Mouse (Mus musculus) MEL (cell line): ENCODE data around the gene Fndc8. TPM values are rescaled to one million over a fixed set of nuclear protein-coding genes. Genes with fewer than 3 reads are reported as not detected.
A peak's percentile ranks its signal among the peaks of the same experiment; 100 is the strongest.

Source experiments
- DNase-seq: peaks from one replicate; pipeline ENCODE4 v3.0.0; 2011; ENCODE audit warnings: low read depth, low spot score
- H3K27ac ChIP-seq: 2 replicates; pipeline ENCODE4 v1.5.1; 2012; ENCODE audit warnings: low read depth, mild to moderate bottlenecking, control low read depth, low read length, moderate library complexity; ENCODE audit not compliant: control insufficient read depth
- H3K27me3 ChIP-seq, 2 experiments: fragments of 150-350 bp in 1 of 2; sonication (generic) in 1 of 2; 2 replicates each; pipeline ENCODE4 v1.6.1; 2012; ENCODE audit warnings: low read length in 2 of 2, mild to moderate bottlenecking in 2 of 2, improper control_type of control experiment in 1 of 2, moderate library complexity in 1 of 2; ENCODE audit not compliant: insufficient read depth in 2 of 2, control insufficient read depth in 1 of 2
- H3K36me3 ChIP-seq, 2 experiments: 2 replicates each; pipeline ENCODE4 v1.6.1; 2012 to 2014; ENCODE audit warnings: low read length in 2 of 2, improper control_type of control experiment in 1 of 2, inconsistent platforms in 1 of 2, mild to moderate bottlenecking in 1 of 2; ENCODE audit not compliant: insufficient read depth in 2 of 2, control insufficient read depth in 1 of 2
- H3K4me1 ChIP-seq, 2 experiments: fragments of 150-350 bp in 1 of 2; sonication (generic) in 1 of 2; 2 replicates each; pipeline ENCODE4 v1.6.1; 2012; ENCODE audit warnings: low read length in 2 of 2, improper control_type of control experiment in 1 of 2, mild to moderate bottlenecking in 1 of 2; ENCODE audit not compliant: insufficient read depth in 2 of 2, control insufficient read depth in 1 of 2
- H3K4me3 ChIP-seq, 2 experiments: fragments of 150-350 bp in 1 of 2; sonication (generic) in 1 of 2; 2 replicates each; pipeline ENCODE4 v1.5.1; 2012; ENCODE audit warnings: low read depth in 2 of 2, low read length in 2 of 2, mild to moderate bottlenecking in 2 of 2, moderate library complexity in 2 of 2, control low read depth in 1 of 2, improper control_type of control experiment in 1 of 2; ENCODE audit not compliant: control insufficient read depth in 1 of 2, insufficient read depth in 1 of 2
- H3K79me2 ChIP-seq: 2 replicates; pipeline ENCODE4 v1.6.1; 2012; ENCODE audit warnings: mild to moderate bottlenecking, low read length, moderate library complexity; ENCODE audit not compliant: control insufficient read depth, poor library complexity, insufficient read depth
- H3K9ac ChIP-seq: 2 replicates; pipeline ENCODE4 v1.6.1; 2012; ENCODE audit warnings: low read depth, mild to moderate bottlenecking, control low read depth, low read length, moderate library complexity; ENCODE audit not compliant: control insufficient read depth, poor library complexity, severe bottlenecking
- H3K9me3 ChIP-seq: fragments of 150-350 bp; sonication (generic); replicated peaks from 2 replicates; pipeline ENCODE4 v1.6.1; 2012; ENCODE audit warnings: mild to moderate bottlenecking, low read length, improper control_type of control experiment, moderate library complexity; ENCODE audit not compliant: insufficient read depth
- BHLHE40 ChIP-seq: IDR thresholded peaks from 2 replicates; pipeline ENCODE4 v1.6.1; 2012; ENCODE audit warnings: low read depth, mild to moderate bottlenecking, inconsistent platforms, low read length, improper control_type of control experiment, borderline replicate concordance
- E2F4 ChIP-seq: IDR thresholded peaks from 2 replicates; pipeline ENCODE4 v1.6.1; 2011; ENCODE audit warnings: low read depth, low read length, improper control_type of control experiment, borderline replicate concordance
- EP300 ChIP-seq, 2 experiments: IDR thresholded peaks; 2 replicates each; pipeline ENCODE4 v1.6.1; 2011; ENCODE audit warnings: improper control_type of control experiment in 2 of 2, low read length in 2 of 2, low read depth in 1 of 2, mild to moderate bottlenecking in 1 of 2
- GABPA ChIP-seq: IDR thresholded peaks from 2 replicates; pipeline ENCODE4 v1.6.1; 2012; ENCODE audit warnings: low read depth, mild to moderate bottlenecking, inconsistent platforms, low read length, improper control_type of control experiment, moderate library complexity
- GATA1 ChIP-seq: IDR thresholded peaks from 2 replicates; pipeline ENCODE4 v1.6.1; 2011; ENCODE audit warnings: low read depth, low read length, improper control_type of control experiment
- KAT2A ChIP-seq: conservative IDR thresholded peaks from 2 replicates; pipeline ENCODE4 v1.6.1; 2012; ENCODE audit warnings: low read depth, low read length, improper control_type of control experiment, inconsistent platforms
- MAFK ChIP-seq: IDR thresholded peaks from 2 replicates; pipeline ENCODE4 v1.6.1; 2011; ENCODE audit warnings: low read depth, mild to moderate bottlenecking, low read length, improper control_type of control experiment, borderline replicate concordance
- MAZ ChIP-seq: IDR thresholded peaks from 2 replicates; pipeline ENCODE4 v1.6.1; 2012; ENCODE audit warnings: low read depth, mild to moderate bottlenecking, inconsistent platforms, low read length, improper control_type of control experiment
- MEF2A ChIP-seq: IDR thresholded peaks from 2 replicates; pipeline ENCODE4 v1.6.1; 2014; ENCODE audit warnings: low read depth, mild to moderate bottlenecking, inconsistent platforms, low read length, improper control_type of control experiment; ENCODE audit not compliant: poor library complexity, insufficient replicate concordance, severe bottlenecking; ENCODE audit errors: extremely low read depth
- MXI1 ChIP-seq: IDR thresholded peaks from 2 replicates; pipeline ENCODE4 v1.6.1; 2011; ENCODE audit warnings: mild to moderate bottlenecking, low read depth, low read length, improper control_type of control experiment
- MYC ChIP-seq: IDR thresholded peaks from 2 replicates; pipeline ENCODE4 v1.6.1; 2011; ENCODE audit warnings: low read depth, mild to moderate bottlenecking, low read length, improper control_type of control experiment, moderate library complexity
- NRF1 ChIP-seq: IDR thresholded peaks from 2 replicates; pipeline ENCODE4 v1.6.1; 2014; ENCODE audit warnings: low read depth, mild to moderate bottlenecking, inconsistent platforms, low read length, improper control_type of control experiment, moderate library complexity; ENCODE audit not compliant: poor library complexity, insufficient read depth, severe bottlenecking
- POLR2AphosphoS5 ChIP-seq: IDR thresholded peaks from 2 replicates; pipeline ENCODE4 v1.6.1; 2012; ENCODE audit warnings: low read depth, borderline replicate concordance, mild to moderate bottlenecking, inconsistent platforms, low read length, moderate library complexity, mixed read lengths
- TAL1 ChIP-seq: IDR thresholded peaks from 2 replicates; pipeline ENCODE4 v1.6.1; 2012; ENCODE audit warnings: mild to moderate bottlenecking, inconsistent platforms, low read length, moderate library complexity, mixed read lengths
- TBP ChIP-seq: IDR thresholded peaks from 2 replicates; pipeline ENCODE4 v1.8.0; 2011; ENCODE audit warnings: low read depth, low read length, improper control_type of control experiment
- TCF12 ChIP-seq: IDR thresholded peaks from 2 replicates; pipeline ENCODE4 v1.6.1; 2014; ENCODE audit warnings: low read depth, mild to moderate bottlenecking, inconsistent platforms, low read length, improper control_type of control experiment, moderate library complexity
- UBTF ChIP-seq: IDR thresholded peaks from 2 replicates; pipeline ENCODE4 v1.6.1; 2012; ENCODE audit warnings: low read depth, mild to moderate bottlenecking, inconsistent platforms, low read length, improper control_type of control experiment, moderate library complexity, borderline replicate concordance; ENCODE audit not compliant: insufficient read depth
- USF1 ChIP-seq: IDR thresholded peaks from 2 replicates; pipeline ENCODE4 v1.6.1; 2014; ENCODE audit warnings: low read depth, mild to moderate bottlenecking, inconsistent platforms, low read length, improper control_type of control experiment, moderate library complexity
- ZC3H11A ChIP-seq: IDR thresholded peaks from 2 replicates; pipeline ENCODE4 v1.6.1; 2012; ENCODE audit warnings: low read depth, mild to moderate bottlenecking, inconsistent platforms, low read length, improper control_type of control experiment
- ZNF384 ChIP-seq: IDR thresholded peaks from 2 replicates; pipeline ENCODE4 v1.6.1; 2012; ENCODE audit warnings: low read depth, mild to moderate bottlenecking, inconsistent platforms, low read length, improper control_type of control experiment
- polyA plus RNA-seq, 2 experiments: library from polyadenylated mRNA; stranded (reverse) in 1 of 2; unstranded in 1 of 2; fragments of >175 nt in 1 of 2; fragments of >200 nt in 1 of 2; gene quantifications; 2 replicates each; pipeline versions ENCODE4 v1.2.1 to v1.2.4; 2012; ENCODE audit warnings: low replicate concordance in 2 of 2, low read depth in 1 of 2; ENCODE audit not compliant: insufficient read length in 2 of 2, insufficient read depth in 1 of 2, missing spikeins in 1 of 2
- total RNA-seq: library from RNA; depleted of rRNA; stranded (reverse); fragments of 300-350 nt; gene quantifications from 2 replicates; pipeline ENCODE4 v1.2.3, GENCODE M21; 2012

Fndc8 gene
- total and polyA plus RNA-seq, 3 experiments, result 0.15 to 0.72 TPM; not detected in 1

- Histone ChIP-seq H3K4me3 (no peak overlapping the region), H3K36me3 (peaks cover 0 to 6% of the 10 kb centered on the region in 2 experiments; a peak in 2 of 4 replicates), H3K79me2 (no peaks in the 10 kb centered on the region), H3K9ac (no peak overlapping the region), H3K4me1 (peaks cover 0 to 6% of the 10 kb centered on the region in 2 experiments; a peak in 2 of 4 replicates), H3K27me3 (no peaks in the 10 kb centered on the region), H3K27ac (no peak overlapping the region), H3K9me3 (no peaks in the 10 kb centered on the region)
- TF ChIP-seq MAZ, result no peak
- TF ChIP-seq ZNF384, result no peak
- no peak for TF ChIP-seq GABPA
- 0 out of 2 replicates have a peak, but pooled peaks have one; percentile 17 for TF ChIP-seq GATA1
- TF ChIP-seq TCF12, result 0 out of 2 replicates have a peak, but pooled peaks have one; percentile 19
- no peak for TF ChIP-seq MAFK
- TF ChIP-seq TBP, result no peak
- no peak for TF ChIP-seq MXI1
- DNase-seq, result no peak
Observed at GRCm38 (mm10) chr11:82855327-82855973, 36.5 kb upstream of the Fndc8 start.

DNA sequence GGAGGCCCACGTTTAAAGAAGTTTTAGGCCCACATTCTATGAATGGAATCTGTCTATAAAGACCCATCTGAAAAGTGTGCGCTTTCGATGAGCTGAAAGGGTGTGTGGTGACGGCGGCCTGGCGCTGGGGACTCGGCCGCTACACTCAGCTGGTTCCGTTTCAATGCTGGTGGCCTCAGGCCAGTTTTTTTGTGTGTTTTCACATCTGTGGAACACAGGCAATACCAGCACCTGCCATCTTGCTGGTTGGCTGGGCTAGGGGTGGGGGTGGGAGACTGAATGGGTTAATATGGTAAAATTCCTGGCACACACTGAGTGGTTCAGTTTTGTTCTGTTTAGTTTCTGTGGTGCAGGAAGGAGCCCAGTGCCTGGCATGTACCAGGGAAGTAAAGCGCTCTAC lies 35.9 kb upstream of the Fndc8 start:
- Histone ChIP-seq H3K9ac (no peak overlapping the region), H3K9me3 (no peaks in the 10 kb centered on the region), H3K4me3 (no peak overlapping the region), H3K36me3 (peaks cover 0 to 6% of the 10 kb centered on the region in 2 experiments; a peak in 2 of 4 replicates), H3K27me3 (no peaks in the 10 kb centered on the region), H3K4me1 (peaks cover 0 to 6% of the 10 kb centered on the region in 2 experiments; a peak in 2 of 4 replicates), H3K79me2 (no peaks in the 10 kb centered on the region), H3K27ac (no peak overlapping the region)
- TF ChIP-seq POLR2AphosphoS5 (no peak), UBTF (no peak), GABPA (no peak), EP300 (IDR thresholded peaks at IDR 0.05; ENCODE audit: low read depth in 1 of 2, low read length in 2 of 2) (no peak), MYC (no peak), NRF1 (no peak), KAT2A (no peak), E2F4 (no peak), TAL1 (no peak), TCF12 (no peak), MEF2A (no peak), ZNF384 (no peak), BHLHE40 (no peak), GATA1 (no peak), USF1 (no peak), ZC3H11A (no peak)
- DNase-seq, result no peak
